In the genomic region with DNA sequence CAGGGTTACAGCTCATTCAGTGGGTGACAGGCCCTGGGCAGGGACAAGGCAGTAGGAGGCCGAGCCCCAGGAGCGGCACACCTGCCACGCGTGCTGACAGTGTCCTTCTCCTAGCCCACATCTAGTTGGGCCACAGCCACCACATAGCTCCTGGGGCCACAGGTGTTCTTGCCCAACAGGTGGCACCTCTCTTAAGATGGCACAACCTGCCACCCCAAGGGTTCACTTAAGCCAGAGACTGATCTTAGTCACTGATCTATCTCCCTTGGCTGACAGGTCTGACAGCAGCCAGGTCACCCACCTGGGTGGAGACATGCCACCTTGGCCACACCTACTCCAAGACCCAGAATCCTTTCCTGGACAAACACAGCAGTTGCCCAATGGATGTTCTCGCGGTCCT, we compare ENCODE assay signal across 10 mouse cellular contexts. TPM values are rescaled to one million over a fixed set of nuclear protein-coding genes. Genes with fewer than 3 reads are reported as not detected.
DNase-seq lines count a peak whose midpoint lies in the region; ATAC-seq and TF ChIP-seq lines count a peak whose summit lies in the region.
"Had no signal": no experiment of that assay in that cellular context is flagged by ENCODE, and none has a peak within 500 bp of the region (broad histone marks: within the 10 kb centered on the region; RNA-seq: fewer than 3 reads in every experiment).

No protein-coding gene starts in this region.

- no peak for ATAC-seq in liver, embryonic 13.5 days (ENCODE audit: low read depth)
- no peak for ATAC-seq in monocyte, adult 5-6 weeks (replicated peaks; ENCODE audit: insufficient number of reproducible peaks, low FRiP score, low TSS enrichment, poor library complexity, severe bottlenecking)

- peak overlapping the region; percentile 21; the same call in 1 of the 2 replicates for H3K9ac ChIP-seq in heart, adult 2 months (ENCODE audit: low read depth, low read length)
- 0 out of 2 replicates have a peak overlapping the region, but pooled peaks have one; percentile 7 for H3K9ac ChIP-seq in liver, embryonic 13.5 days

- WGBS in heart, adult 2 months = 74% methylated on average over 6 of the region's 6 CpGs
- WGBS in spleen, adult 2 months = 92% methylated on average over 6 of the region's 6 CpGs
- WGBS in liver, embryonic 13.5 days (ENCODE audit: insufficient replicate concordance) = 89% methylated on average over 6 of the region's 6 CpGs

- H3K4me1 ChIP-seq in heart, adult 2 months (ENCODE audit: control insufficient read depth, insufficient read depth, low read length) = peaks cover 15% of the 10 kb centered on the region
- peaks cover 16% of the 10 kb centered on the region; the same call in 1 of the 2 replicates for H3K4me1 ChIP-seq in spleen, adult 2 months (ENCODE audit: control insufficient read depth, insufficient read depth, insufficient read length)
- H3K4me1 ChIP-seq in liver, embryonic 13.5 days (replicated peaks) = peaks cover 51% of the 10 kb centered on the region

- no peak for DNase-seq in heart, adult 2 months
- no peak for DNase-seq in heart, adult 8-10 months (ENCODE audit: low spot score)
- no peak for DNase-seq in spleen, adult 2 months (ENCODE audit: low read depth in 1 of 2, low spot score in 2 of 2)
- DNase-seq in spleen, postnatal 36 days (ENCODE audit: low spot score in 2 of 2) = no peak
- no peak for DNase-seq in liver, embryonic 13.5 days
- DNase-seq in adrenal gland, postnatal 14 days = no peak
- no peak for DNase-seq in right cerebral cortex, postnatal 4 days

- TF ChIP-seq CTCF in heart, adult 2 months (IDR thresholded peaks at IDR 0.05) = no peak
- no peak for TF ChIP-seq CTCF in spleen, adult 2 months (IDR thresholded peaks at IDR 0.05; ENCODE audit: extremely low read depth, insufficient read depth, insufficient read length, insufficient replicate concordance)

- H3K9me3 ChIP-seq in liver, embryonic 13.5 days (replicated peaks) = no peaks in the 10 kb centered on the region

- no peak for TF ChIP-seq POLR2A in heart, adult 2 months (IDR thresholded peaks at IDR 0.05; ENCODE audit: insufficient read depth, low read depth, low read length)
- no peak for TF ChIP-seq POLR2A in spleen, adult 2 months (IDR thresholded peaks at IDR 0.05; ENCODE audit: low read depth, low read length)

- TF ChIP-seq EP300 in heart, adult 2 months (IDR thresholded peaks at IDR 0.05; ENCODE audit: insufficient read depth, low read depth, low read length) = no peak

- H3K4me3 ChIP-seq in heart, adult 2 months = peak overlapping the region; percentile 19; the same call in 1 of the 2 replicates
- H3K4me3 ChIP-seq in spleen, adult 2 months (ENCODE audit: extremely low read depth, insufficient read depth, insufficient read length) = no peak overlapping the region
- H3K4me3 ChIP-seq in liver, embryonic 13.5 days (replicated peaks) = no peak overlapping the region
- H3K4me3 ChIP-seq: erythroblast, embryonic 14.5 days had no signal

- no peaks in the 10 kb centered on the region for H3K27me3 ChIP-seq in heart, adult 2 months (ENCODE audit: control insufficient read depth, insufficient read depth, low read length)
- no peaks in the 10 kb centered on the region for H3K27me3 ChIP-seq in spleen, adult 2 months (ENCODE audit: control insufficient read depth, insufficient read depth, low read length)
- H3K27me3 ChIP-seq in liver, embryonic 13.5 days = no peaks in the 10 kb centered on the region
- H3K27me3 ChIP-seq: CH12.LX had no signal

- 0 out of 2 replicates have a peak overlapping the region, but pooled peaks have one; percentile 95 for H3K4me2 ChIP-seq in liver, embryonic 13.5 days

- intact Hi-C loops in heart, adult 2 months (cut with DNase I) = no loop called here

- no peaks in the 10 kb centered on the region for H3K79me2 ChIP-seq in heart, adult 2 months (replicated peaks; ENCODE audit: control insufficient read depth, insufficient read depth, low read length)

- H3K36me3 ChIP-seq in heart, adult 2 months (ENCODE audit: control insufficient read depth, insufficient read depth, low read length) = no peaks in the 10 kb centered on the region
- peaks cover 17% of the 10 kb centered on the region for H3K36me3 ChIP-seq in spleen, adult 2 months (ENCODE audit: control insufficient read depth, insufficient read depth, low read length)
- peaks cover 6% of the 10 kb centered on the region; the same call in 1 of the 2 replicates for H3K36me3 ChIP-seq in liver, embryonic 13.5 days

- peak overlapping the region; percentile 83 for H3K27ac ChIP-seq in heart, adult 2 months
- peak overlapping the region; percentile 12; the same call in 1 of the 2 replicates for H3K27ac ChIP-seq in spleen, adult 2 months (ENCODE audit: insufficient read depth, low read length)
- peak overlapping the region; percentile 29; the same call in 1 of the 2 replicates for H3K27ac ChIP-seq in liver, embryonic 13.5 days

RNA-seq across cellular contexts. Expression of gene Dnaja3, which starts 3.1 kb away (rescaled TPM):
- 100 to 1,000 TPM; 138 to 150 TPM for total RNA-seq in heart, adult 2 months (2021)
- polyA plus RNA-seq in heart, adult 2 months (2012; rRNA removed) = 80.8 and 104 TPM in 2 replicates
- total RNA-seq in heart, adult 8-10 months (2022) = 100 to 1,000 TPM; 146 to 154 (median 153) TPM
- polyA plus RNA-seq in spleen, adult 2 months (2012; rRNA removed) = 11.0 and 12.1 TPM in 2 replicates
- polyA plus RNA-seq in liver, embryonic 13.5 days (2015; fragmentation: Nextera tagmentation; extraction: Ambion mirVana) = 51.8 and 62.5 TPM in 2 replicates
- 25.9 to 34.1 TPM (median 26.3 TPM) in 3 replicates for total RNA-seq in monocyte, adult 5-6 weeks (2017)
- total RNA-seq in adrenal gland, postnatal 14 days (2021) = 166 and 173 TPM in 2 replicates

RNA-seq across cellular contexts. Expression of gene Vasn, which starts 3.2 kb away (rescaled TPM):
- total RNA-seq in heart, adult 2 months (2021) = 10 to 100 TPM in 1 of 2 experiments, 1 to 10 TPM in 1; 9.2 to 10.5 TPM
- 23.9 and 24.2 TPM in 2 replicates for polyA plus RNA-seq in heart, adult 2 months (2012; rRNA removed)
- total RNA-seq in heart, adult 8-10 months (2022) = 1 to 10 TPM; 6.9 to 9.3 (median 8.1) TPM
- 23.6 and 31.3 TPM in 2 replicates for polyA plus RNA-seq in spleen, adult 2 months (2012; rRNA removed)
- polyA plus RNA-seq in liver, embryonic 13.5 days (2015; fragmentation: Nextera tagmentation; extraction: Ambion mirVana) = 2.9 TPM in 2 replicates
- 0.19 to 0.43 TPM (median 0.39 TPM) in 3 replicates for total RNA-seq in monocyte, adult 5-6 weeks (2017)
- total RNA-seq in adrenal gland, postnatal 14 days (2021) = 11.4 and 14.9 TPM in 2 replicates

RNA-seq across cellular contexts. Expression of gene Pam16, which starts 18.1 kb away (rescaled TPM):
- 100 to 1,000 TPM; 119 to 165 TPM for total RNA-seq in heart, adult 2 months (2021)
- polyA plus RNA-seq in heart, adult 2 months (2012; rRNA removed) = 36.3 and 39.4 TPM in 2 replicates
- total RNA-seq in heart, adult 8-10 months (2022) = 100 to 1,000 TPM; 145 to 188 (median 160) TPM
- 8.2 and 9.5 TPM in 2 replicates for polyA plus RNA-seq in spleen, adult 2 months (2012; rRNA removed)
- polyA plus RNA-seq in liver, embryonic 13.5 days (2015; fragmentation: Nextera tagmentation; extraction: Ambion mirVana) = 67.5 and 74.1 TPM in 2 replicates
- total RNA-seq in monocyte, adult 5-6 weeks (2017) = 5.1 to 18.7 TPM (median 14.8 TPM) in 3 replicates
- 108 and 140 TPM in 2 replicates for total RNA-seq in adrenal gland, postnatal 14 days (2021)

RNA-seq across cellular contexts. Expression of gene Coro7, which starts 36.6 kb away (rescaled TPM):
- total RNA-seq in heart, adult 2 months (2021) = 10 to 100 TPM; 14.6 to 15.9 TPM
- polyA plus RNA-seq in heart, adult 2 months (2012; rRNA removed) = 20.8 and 22.8 TPM in 2 replicates
- total RNA-seq in heart, adult 8-10 months (2022) = 10 to 100 TPM; 11.3 to 16.1 (median 15.4) TPM
- polyA plus RNA-seq in spleen, adult 2 months (2012; rRNA removed) = 150 and 191 TPM in 2 replicates
- polyA plus RNA-seq in liver, embryonic 13.5 days (2015; fragmentation: Nextera tagmentation; extraction: Ambion mirVana) = 7.0 and 9.9 TPM in 2 replicates
- 28.4 to 62.6 TPM (median 29.8 TPM) in 3 replicates for total RNA-seq in monocyte, adult 5-6 weeks (2017)
- 33.6 and 38.7 TPM in 2 replicates for total RNA-seq in adrenal gland, postnatal 14 days (2021)

RNA-seq across cellular contexts. Expression of gene Glis2, which starts 48.4 kb away (rescaled TPM):
- 10 to 100 TPM; 10.0 to 11.1 TPM for total RNA-seq in heart, adult 2 months (2021)
- 17.3 and 23.8 TPM in 2 replicates for polyA plus RNA-seq in heart, adult 2 months (2012; rRNA removed)
- 10 to 100 TPM in 2 of 4 experiments, 1 to 10 TPM in 2; 7.3 to 13.5 (median 9.5) TPM for total RNA-seq in heart, adult 8-10 months (2022)
- polyA plus RNA-seq in spleen, adult 2 months (2012; rRNA removed) = 11.9 and 14.1 TPM in 2 replicates
- 2.4 and 2.8 TPM in 2 replicates for polyA plus RNA-seq in liver, embryonic 13.5 days (2015; fragmentation: Nextera tagmentation; extraction: Ambion mirVana)
- 0.19 to 0.76 TPM (median 0.64 TPM) in 3 replicates for total RNA-seq in monocyte, adult 5-6 weeks (2017)
- total RNA-seq in adrenal gland, postnatal 14 days (2021) = 23.7 and 25.1 TPM in 2 replicates

Comparison
In these comparisons a context has a peak if more than half of its experiments do, and no peak if none do; other contexts are left out.
1. H3K27ac ChIP-seq: peak in every context shown above with its lines; median percentile 83 in heart, adult 2 months; 29 in liver, embryonic 13.5 days; 12 in spleen, adult 2 months.